Mouse (Mus musculus): ENCODE measurements around the gene Akap2. TPM values are rescaled to one million over a fixed set of nuclear protein-coding genes. Genes with fewer than 3 reads are reported as not detected.

The Akap2 gene
- polyA plus RNA-seq (2016; fragmentation: Nextera tagmentation; extraction: Ambion mirVana), result 21.3 and 24.7 TPM in 2 replicates

DNA sequence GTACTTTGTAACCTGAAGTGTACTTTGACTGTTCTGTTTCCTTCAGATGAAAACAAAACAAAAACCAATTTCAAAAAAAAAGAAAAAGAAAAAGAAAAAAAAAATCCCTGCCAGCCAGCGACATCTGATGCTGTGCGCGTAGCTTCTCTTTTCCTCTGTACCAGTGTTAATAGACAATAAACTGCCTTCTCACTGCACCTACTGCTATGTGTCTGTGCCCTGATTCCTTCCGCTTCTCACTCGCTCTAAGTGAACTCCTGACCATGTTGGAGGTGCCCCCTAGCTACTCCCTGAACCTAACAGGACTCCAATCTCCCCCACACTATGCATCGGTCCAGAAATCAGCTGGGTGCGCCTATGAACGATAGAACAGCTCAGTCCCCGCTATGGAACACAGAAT, at the start of gene Akap2:
TSS of gene Akap2 (plus strand) at position 304 of the 400 bp plus-strand sequence.
- Histone ChIP-seq H3K36me3 (replicated peaks) (no peaks in the 10 kb centered on the region), H3K27me3 (replicated peaks; ENCODE audit: low read depth, poor library complexity, severe bottlenecking) (no peaks in the 10 kb centered on the region), H3K4me1 (peaks cover 19% of the 10 kb centered on the region), H3K4me3 (no peak within 1 kb of the TSS), H3K27ac (replicated peaks) (no peak within 1 kb of the TSS), H3K9me3 (no peaks in the 10 kb centered on the region)
- 88% methylated on average over 9 of the region's 9 CpGs for WGBS
- DNase-seq (ENCODE audit: low spot score), result no peak

DNA sequence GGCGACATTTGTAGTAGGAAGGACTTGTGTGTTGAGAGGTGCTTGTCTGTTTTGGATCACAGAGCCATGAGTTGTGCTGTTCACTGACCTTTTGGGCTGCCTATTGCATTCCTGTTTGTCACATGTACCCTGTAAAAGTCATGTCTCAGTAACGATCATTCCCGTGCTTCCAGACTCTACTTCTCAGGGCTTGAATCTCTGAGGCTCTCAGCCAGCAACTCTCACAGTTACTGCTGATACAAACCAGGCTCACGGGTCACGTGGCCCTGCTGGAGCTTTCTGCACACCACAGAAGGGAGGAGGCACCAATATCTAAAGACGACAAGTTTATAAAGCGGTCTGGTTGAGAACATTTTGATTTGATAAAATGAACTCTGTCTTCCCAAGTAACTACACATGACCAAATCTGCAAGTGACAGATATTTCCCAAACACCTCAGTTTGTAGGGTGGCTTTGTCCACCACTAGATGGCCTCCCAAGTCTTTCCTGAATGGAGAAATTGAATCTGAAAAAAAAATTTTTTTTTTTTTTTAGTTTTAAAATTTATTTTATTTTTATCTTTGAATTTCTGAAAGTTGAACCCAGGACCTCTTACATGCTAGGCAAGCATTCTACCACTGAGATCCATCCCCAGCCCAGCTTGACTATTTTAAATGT, 46.5 kb upstream of the Akap2 start:
- DNase-seq (ENCODE audit: low spot score), result peak; percentile 17
- Histone ChIP-seq H3K36me3 (replicated peaks) (no peaks in the 10 kb centered on the region), H3K27me3 (replicated peaks; ENCODE audit: low read depth, poor library complexity, severe bottlenecking) (no peaks in the 10 kb centered on the region; the same call in 1 of the 2 replicates), H3K4me3 (no peak overlapping the region), H3K4me1 (peaks cover 27% of the 10 kb centered on the region), H3K9me3 (no peaks in the 10 kb centered on the region), H3K27ac (replicated peaks) (no peak overlapping the region)
- WGBS, result 71% methylated on average over 7 of the region's 7 CpGs

DNA sequence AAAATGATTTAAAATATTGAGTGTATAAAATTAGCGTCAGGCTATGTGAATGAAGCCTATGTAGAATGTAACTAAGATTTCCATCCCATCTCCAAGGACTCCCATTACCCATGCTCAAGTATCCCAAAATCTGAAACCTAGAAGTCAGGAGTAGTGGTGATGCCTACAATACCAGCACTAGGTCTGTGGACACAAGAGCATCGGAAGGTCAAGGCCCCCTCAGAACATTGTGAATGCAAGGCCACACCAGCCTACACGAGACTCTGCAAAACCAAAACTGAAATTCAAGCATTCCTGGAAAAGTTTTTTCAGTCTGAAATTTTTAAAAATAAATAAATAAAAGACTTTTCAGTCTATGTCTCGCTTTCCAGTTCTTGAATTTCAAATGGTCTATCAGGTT, 44.9 kb upstream of the Akap2 start:
- WGBS, result 79% methylated on average over 4 of the region's 4 CpGs
- Histone ChIP-seq H3K27ac (replicated peaks) (no peak overlapping the region), H3K9me3 (no peaks in the 10 kb centered on the region), H3K27me3 (replicated peaks; ENCODE audit: low read depth, poor library complexity, severe bottlenecking) (no peaks in the 10 kb centered on the region; the same call in 1 of the 2 replicates), H3K4me3 (no peak overlapping the region), H3K36me3 (replicated peaks) (no peaks in the 10 kb centered on the region), H3K4me1 (peaks cover 28% of the 10 kb centered on the region)
- no peak for DNase-seq (ENCODE audit: low spot score)

DNA sequence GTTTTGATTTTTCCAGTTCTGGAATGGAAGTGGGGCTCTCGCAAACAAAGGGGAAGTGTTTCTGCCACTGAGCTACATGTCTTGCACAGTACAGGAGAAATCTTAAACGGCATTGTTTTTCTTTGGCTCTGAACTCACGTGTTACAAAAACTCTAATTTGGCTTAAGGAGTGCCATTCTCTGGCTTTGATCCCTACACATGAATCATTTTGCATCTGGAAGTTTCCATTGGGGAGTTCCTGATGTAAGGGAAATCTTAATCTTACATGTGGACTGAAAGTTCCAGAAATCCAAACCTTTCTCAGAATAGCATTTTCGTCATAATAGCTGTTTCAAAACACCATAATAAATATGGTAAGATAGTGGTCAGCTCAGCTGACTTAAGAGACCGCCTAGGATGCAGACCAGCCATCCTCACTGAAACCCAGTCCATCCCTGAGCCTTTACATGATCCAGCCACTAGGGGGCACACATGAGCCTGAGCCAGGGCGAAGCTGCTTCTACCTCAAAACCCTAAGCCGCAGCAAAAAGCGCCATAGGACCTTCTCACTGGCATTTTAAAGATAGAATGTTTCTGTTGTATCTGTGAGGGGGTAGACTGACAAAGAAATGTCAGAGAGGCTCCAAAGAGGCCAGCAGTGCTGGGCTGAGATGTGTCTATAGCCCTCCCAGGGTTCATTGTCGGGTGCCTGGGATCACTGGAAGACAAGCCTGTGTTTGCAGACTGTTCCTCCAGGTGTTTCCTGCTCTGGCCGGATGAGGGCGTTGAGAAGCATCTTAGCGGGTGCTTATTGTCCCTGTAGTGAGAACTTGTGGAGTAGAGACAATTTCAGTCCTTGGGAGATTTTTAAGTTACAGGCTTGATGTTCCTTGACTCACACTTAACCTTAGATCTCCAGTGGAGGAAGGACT, 44.2 kb upstream of the Akap2 start:
- Histone ChIP-seq H3K36me3 (replicated peaks) (no peaks in the 10 kb centered on the region), H3K9me3 (no peaks in the 10 kb centered on the region), H3K27me3 (replicated peaks; ENCODE audit: low read depth, poor library complexity, severe bottlenecking) (no peaks in the 10 kb centered on the region; the same call in 1 of the 2 replicates), H3K27ac (replicated peaks) (peak overlapping the region; percentile 78), H3K4me1 (peaks cover 28% of the 10 kb centered on the region), H3K4me3 (peak overlapping the region; percentile 43)
- 15% methylated on average over 12 of the region's 12 CpGs for WGBS
- DNase-seq (ENCODE audit: low spot score), result peak; percentile 88

DNA sequence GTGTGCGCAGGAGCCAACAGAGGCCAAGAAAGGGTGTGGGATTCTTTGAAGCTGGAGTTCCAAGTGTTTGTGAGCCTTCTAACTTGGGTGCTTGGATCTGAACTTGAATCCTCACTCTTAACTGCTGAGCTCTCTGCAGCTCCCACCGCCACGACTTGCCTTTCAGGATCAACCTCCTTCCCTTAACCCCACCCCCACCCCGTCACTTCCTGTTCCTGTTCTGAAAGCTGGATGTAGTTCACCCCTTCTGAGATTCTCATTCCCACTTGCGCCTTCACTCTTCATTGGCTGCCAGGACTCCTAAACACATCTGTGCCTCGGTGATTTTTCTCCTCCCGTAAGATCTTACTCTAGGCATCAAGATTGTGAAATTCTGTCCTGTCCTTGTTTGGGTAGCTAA, 43.1 kb upstream of the Akap2 start:
- Histone ChIP-seq H3K27ac (replicated peaks) (peak overlapping the region; percentile 76; the same call in 1 of the 2 replicates), H3K36me3 (replicated peaks) (no peaks in the 10 kb centered on the region), H3K27me3 (replicated peaks; ENCODE audit: low read depth, poor library complexity, severe bottlenecking) (no peaks in the 10 kb centered on the region; the same call in 1 of the 2 replicates), H3K9me3 (no peaks in the 10 kb centered on the region), H3K4me1 (peaks cover 28% of the 10 kb centered on the region), H3K4me3 (no peak overlapping the region)
- WGBS, result 74% methylated on average over 7 of the region's 7 CpGs
- DNase-seq (ENCODE audit: low spot score), result peak; percentile 29

DNA sequence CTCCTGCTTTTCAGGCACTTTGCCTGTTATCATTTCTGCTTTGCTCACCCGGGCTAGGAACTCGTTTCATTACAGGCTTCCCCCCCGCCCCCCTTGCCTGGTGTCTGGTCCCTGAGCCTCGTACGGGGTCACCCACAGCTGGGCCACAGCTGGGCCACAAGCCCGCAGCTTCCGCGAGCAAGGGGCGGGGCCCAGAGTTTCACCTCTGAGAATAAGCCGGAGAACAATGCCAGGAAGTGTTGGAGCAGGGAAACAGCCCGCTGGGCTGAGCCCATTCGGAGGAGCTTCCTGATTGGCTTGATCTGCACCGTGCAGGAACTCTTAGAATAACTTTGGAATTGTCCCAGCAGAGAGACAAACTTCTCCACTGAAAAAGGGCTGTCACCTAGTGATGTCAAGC, 42.1 kb upstream of the Akap2 start:
- Histone ChIP-seq H3K36me3 (replicated peaks) (no peaks in the 10 kb centered on the region), H3K27me3 (replicated peaks; ENCODE audit: low read depth, poor library complexity, severe bottlenecking) (no peaks in the 10 kb centered on the region; the same call in 1 of the 2 replicates), H3K4me1 (peaks cover 28% of the 10 kb centered on the region), H3K9me3 (no peaks in the 10 kb centered on the region), H3K27ac (replicated peaks) (peak overlapping the region; percentile 76), H3K4me3 (peak overlapping the region; percentile 43)
- DNase-seq (ENCODE audit: low spot score), result peak; percentile 67
- WGBS, result 2% methylated on average over 13 of the region's 13 CpGs

DNA sequence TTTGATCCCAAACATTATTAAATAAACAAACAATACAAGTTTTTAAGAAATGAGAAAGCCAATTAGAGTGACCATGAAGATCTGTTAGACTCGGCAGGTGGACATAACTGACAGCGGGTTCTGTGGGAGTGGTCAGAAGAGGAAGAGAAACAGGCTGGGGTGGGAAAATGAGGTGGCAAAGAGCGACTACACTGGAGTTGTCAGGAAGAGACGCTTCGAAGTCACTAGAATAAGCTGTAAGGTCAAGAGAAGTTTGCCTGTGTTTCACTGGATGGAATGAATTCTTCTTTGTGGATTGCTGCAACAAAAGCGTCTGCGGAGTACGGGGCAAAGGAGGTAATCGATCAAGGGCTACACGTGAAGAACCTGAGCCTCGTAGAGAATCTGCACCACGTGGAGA, 39.5 kb upstream of the Akap2 start:
- Histone ChIP-seq H3K27ac (replicated peaks) (no peak overlapping the region), H3K36me3 (replicated peaks) (no peaks in the 10 kb centered on the region), H3K4me3 (no peak overlapping the region), H3K9me3 (no peaks in the 10 kb centered on the region), H3K27me3 (replicated peaks; ENCODE audit: low read depth, poor library complexity, severe bottlenecking) (no peaks in the 10 kb centered on the region; the same call in 1 of the 2 replicates), H3K4me1 (peaks cover 38% of the 10 kb centered on the region)
- 87% methylated on average over 12 of the region's 12 CpGs for WGBS
- no peak for DNase-seq (ENCODE audit: low spot score)

DNA sequence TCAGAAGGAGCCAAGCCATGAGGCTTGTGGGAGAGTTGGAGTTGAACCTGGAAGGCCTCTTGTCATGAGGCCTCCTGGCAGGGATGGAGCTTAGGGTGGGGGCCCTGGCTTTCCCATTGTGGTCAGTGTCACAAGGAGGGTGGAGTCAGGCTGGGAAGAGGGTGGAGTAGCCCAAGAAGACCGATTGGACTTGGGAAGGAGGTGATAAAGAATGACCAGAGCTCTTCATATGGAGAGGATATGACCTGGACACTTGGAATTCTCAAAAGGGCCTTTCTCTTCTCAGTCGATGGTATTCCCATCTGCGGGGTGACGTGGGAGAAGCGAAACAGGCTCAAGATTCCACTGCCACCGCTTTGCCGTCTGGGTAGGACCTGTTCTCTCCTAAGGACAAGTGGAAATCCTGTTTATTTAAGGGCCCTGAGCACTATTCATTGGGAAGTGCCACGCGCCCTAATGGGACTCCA, 38.4 kb upstream of the Akap2 start:
- 89% methylated on average over 9 of the region's 9 CpGs for WGBS
- H3K27me3 ChIP-seq (replicated peaks; ENCODE audit: low read depth, poor library complexity, severe bottlenecking), result no peaks in the 10 kb centered on the region; the same call in 1 of the 2 replicates
- no peak for DNase-seq (ENCODE audit: low spot score)

DNA sequence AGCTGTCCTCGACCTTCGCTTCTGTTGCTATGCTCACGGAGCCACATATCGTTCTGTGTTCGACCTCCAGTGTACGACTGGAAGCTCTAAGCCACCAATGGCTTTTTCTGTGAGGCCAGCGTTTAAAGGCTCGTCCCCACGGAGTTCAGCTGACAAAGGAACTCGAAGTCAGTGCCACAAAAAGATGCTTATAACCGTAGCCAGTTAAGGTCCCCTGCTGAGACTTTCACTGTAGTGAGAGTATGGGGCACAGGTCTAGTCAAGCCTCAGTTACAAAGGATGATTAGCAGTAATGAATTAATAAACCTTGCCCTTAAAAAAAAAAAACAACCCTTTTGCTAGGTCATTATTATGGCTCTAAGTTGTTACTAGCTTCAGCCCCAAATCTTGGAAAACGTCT, 37.3 kb upstream of the Akap2 start:
- Histone ChIP-seq H3K27me3 (replicated peaks; ENCODE audit: low read depth, poor library complexity, severe bottlenecking) (no peaks in the 10 kb centered on the region), H3K36me3 (replicated peaks) (no peaks in the 10 kb centered on the region), H3K4me3 (no peak overlapping the region), H3K27ac (replicated peaks) (no peak overlapping the region), H3K9me3 (no peaks in the 10 kb centered on the region), H3K4me1 (peaks cover 27% of the 10 kb centered on the region)
- DNase-seq (ENCODE audit: low spot score), result no peak
- WGBS, result 81% methylated on average over 12 of the region's 12 CpGs

More for the DNA sequence above, 38.4 kb upstream of the Akap2 start:
- H3K27ac ChIP-seq (replicated peaks), result no peak overlapping the region
- H3K36me3 ChIP-seq (replicated peaks), result no peaks in the 10 kb centered on the region
- H3K9me3 ChIP-seq, result no peaks in the 10 kb centered on the region
- no peak overlapping the region for H3K4me3 ChIP-seq
- H3K4me1 ChIP-seq, result peaks cover 31% of the 10 kb centered on the region

DNA sequence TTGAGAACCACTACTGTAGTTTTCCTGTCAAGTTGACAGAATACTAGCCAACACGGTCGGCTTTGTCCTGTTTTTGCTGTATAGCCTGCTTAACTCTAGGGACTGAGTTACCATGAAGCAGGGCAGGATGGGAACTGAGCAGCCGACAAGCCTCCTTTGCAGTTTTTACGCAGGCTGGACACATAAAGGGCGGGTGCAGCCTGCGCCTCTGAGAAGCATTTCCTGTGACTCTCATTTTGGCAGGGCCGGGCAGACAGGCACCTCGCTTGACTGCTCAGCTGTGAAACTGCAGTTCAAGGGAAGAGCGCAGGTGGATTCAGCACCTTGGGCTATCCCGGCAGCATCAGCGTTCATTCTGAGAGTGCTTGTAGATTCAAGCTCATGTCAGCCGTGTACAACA, 35.9 kb upstream of the Akap2 start:
- H3K4me3 ChIP-seq, result no peak overlapping the region
- DNase-seq (ENCODE audit: low spot score), result no peak
- H3K27me3 ChIP-seq (replicated peaks; ENCODE audit: low read depth, poor library complexity, severe bottlenecking), result no peaks in the 10 kb centered on the region
- no peaks in the 10 kb centered on the region for H3K36me3 ChIP-seq (replicated peaks)
- H3K27ac ChIP-seq (replicated peaks), result peak overlapping the region; percentile 48; the same call in 1 of the 2 replicates
- 56% methylated on average over 12 of the region's 12 CpGs for WGBS
- no peaks in the 10 kb centered on the region for H3K9me3 ChIP-seq
- peaks cover 20% of the 10 kb centered on the region for H3K4me1 ChIP-seq

DNA sequence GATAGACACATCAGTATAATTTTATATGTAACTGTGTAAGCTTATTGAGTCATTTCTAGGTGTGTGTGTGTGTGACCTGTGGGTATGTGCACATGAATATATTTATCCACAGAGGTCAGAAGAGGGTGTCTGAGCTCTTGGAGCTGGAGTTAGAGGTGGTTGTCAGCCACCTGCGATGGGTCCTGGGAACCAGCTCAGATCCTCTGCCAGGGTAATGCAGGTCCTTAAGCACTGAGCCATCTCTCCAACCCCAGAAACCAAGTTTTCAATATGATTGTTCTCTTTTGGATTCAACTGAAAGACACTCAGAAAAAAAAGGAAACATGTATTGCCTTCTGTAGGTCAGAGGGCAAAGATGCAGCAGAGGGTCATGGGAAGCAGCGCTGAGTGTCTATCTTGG, 35.1 kb upstream of the Akap2 start:
- no peaks in the 10 kb centered on the region for H3K27me3 ChIP-seq (replicated peaks; ENCODE audit: low read depth, poor library complexity, severe bottlenecking)
- H3K4me3 ChIP-seq, result no peak overlapping the region
- no peaks in the 10 kb centered on the region for H3K9me3 ChIP-seq
- H3K27ac ChIP-seq (replicated peaks), result no peak overlapping the region
- no peaks in the 10 kb centered on the region for H3K36me3 ChIP-seq (replicated peaks)
- H3K4me1 ChIP-seq, result peaks cover 27% of the 10 kb centered on the region
- 94% methylated on average over 2 of the region's 2 CpGs for WGBS
- no peak for DNase-seq (ENCODE audit: low spot score)

DNA sequence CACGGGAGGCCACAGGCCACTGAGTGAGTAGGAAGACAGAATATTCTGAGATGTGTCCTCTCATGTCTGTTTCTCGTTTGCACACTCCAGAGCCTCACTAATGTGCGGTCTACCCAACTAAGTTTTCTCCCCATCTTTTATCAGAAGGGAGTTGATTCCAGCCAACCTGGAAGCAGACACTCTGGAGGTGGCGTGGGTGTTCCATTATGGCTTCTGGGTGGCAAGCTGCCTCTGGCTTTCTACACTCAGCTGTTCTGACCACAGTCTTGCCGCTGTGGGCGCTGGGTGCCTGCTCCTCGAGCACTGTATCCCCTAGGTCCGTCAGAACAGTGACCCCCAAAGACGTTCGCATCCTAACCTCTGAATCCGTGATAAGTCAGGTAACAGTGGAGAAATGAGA, 34.5 kb upstream of the Akap2 start:
- H3K27ac ChIP-seq (replicated peaks), result no peak overlapping the region
- H3K4me1 ChIP-seq, result peaks cover 27% of the 10 kb centered on the region
- no peaks in the 10 kb centered on the region for H3K9me3 ChIP-seq
- WGBS, result 86% methylated on average over 11 of the region's 11 CpGs
- no peak for DNase-seq (ENCODE audit: low spot score)
- no peak overlapping the region for H3K4me3 ChIP-seq
- H3K36me3 ChIP-seq (replicated peaks), result no peaks in the 10 kb centered on the region
- H3K27me3 ChIP-seq (replicated peaks; ENCODE audit: low read depth, poor library complexity, severe bottlenecking), result no peaks in the 10 kb centered on the region

All from embryonic facial prominence, embryonic 10.5 days (tissue).